Mouse (Mus musculus) frontal cortex, postnatal 36 days (tissue): ENCODE measurements around the gene Ebf1.

Experiments
- DNase-seq, 2 experiments: peaks; one replicate each; pipeline ENCODE4 v3.0.0; 2022; ENCODE audit warnings: low spot score in 2 of 2

Ebf1 gene

GRCm38 (mm10) chr11:44784255-44785029, 167.3 kb downstream of the Ebf1 start:
- no peak for DNase-seq

GRCm38 (mm10) chr11:44785063-44785462, 167.9 kb downstream of the Ebf1 start:
- DNase-seq, result no peak

- DNase-seq, result no peak
Measured at GRCm38 (mm10) chr11:44785479-44785878, 168.4 kb downstream of the Ebf1 start.

- no peak for DNase-seq
Measured at GRCm38 (mm10) chr11:44788003-44788402, 170.9 kb downstream of the Ebf1 start.

- DNase-seq, result no peak
Measured at GRCm38 (mm10) chr11:44792816-44793215, 175.7 kb downstream of the Ebf1 start.

GRCm38 (mm10) chr11:44794883-44795282, 177.8 kb downstream of the Ebf1 start:
- no peak for DNase-seq

- no peak for DNase-seq
Measured at GRCm38 (mm10) chr11:44795767-44796166, 178.7 kb downstream of the Ebf1 start.

- DNase-seq, result no peak
Measured at GRCm38 (mm10) chr11:44798270-44798669, 181.2 kb downstream of the Ebf1 start.

GRCm38 (mm10) chr11:44804046-44804445, 186.9 kb downstream of the Ebf1 start:
- DNase-seq, result no peak

- DNase-seq, result peak; percentile 5 to 6
Measured at GRCm38 (mm10) chr11:44806589-44806988, 189.5 kb downstream of the Ebf1 start.

- DNase-seq, result no peak
Measured at GRCm38 (mm10) chr11:44808855-44809546, 191.9 kb downstream of the Ebf1 start.

- DNase-seq, result no peak
Measured at GRCm38 (mm10) chr11:44811007-44811406, 193.9 kb downstream of the Ebf1 start.

GRCm38 (mm10) chr11:44812193-44812746, 195.2 kb downstream of the Ebf1 start:
- DNase-seq, result no peak

GRCm38 (mm10) chr11:44813534-44813933, 196.4 kb downstream of the Ebf1 start:
- DNase-seq, result no peak

- DNase-seq, result no peak
Measured at GRCm38 (mm10) chr11:44814847-44815246, 197.7 kb downstream of the Ebf1 start.

GRCm38 (mm10) chr11:44815991-44816390, 198.9 kb downstream of the Ebf1 start:
- DNase-seq, result no peak

GRCm38 (mm10) chr11:44822312-44822711, 205.2 kb downstream of the Ebf1 start:
- no peak for DNase-seq

- DNase-seq, result no peak
Measured at GRCm38 (mm10) chr11:44832227-44832939, 215.3 kb downstream of the Ebf1 start.

- DNase-seq, result no peak
Measured at GRCm38 (mm10) chr11:44832940-44833254, 215.8 kb downstream of the Ebf1 start.

- peak in 1 of 2 experiments; percentile 9 for DNase-seq
Measured at GRCm38 (mm10) chr11:44833351-44833996, 216.4 kb downstream of the Ebf1 start.

GRCm38 (mm10) chr11:44835166-44835565, 218.0 kb downstream of the Ebf1 start:
- DNase-seq, result no peak

- DNase-seq, result no peak
Measured at GRCm38 (mm10) chr11:44837592-44837991, 220.5 kb downstream of the Ebf1 start.
